Comparison of ENCODE assay signal across 9 mouse cellular contexts in genomic region chr9:68250011-68250410, GRCm38 (mm10).
"Had no signal": no experiment of that assay in that cellular context is flagged by ENCODE, and none has a peak within 500 bp of the region (broad histone marks: within the 10 kb centered on the region; RNA-seq: fewer than 3 reads in every experiment).

No protein-coding gene starts in this region.

- DNase-seq: liver, postnatal 0 days; lung, adult 2 months; lung, postnatal 14 days; lung, postnatal 36 days; right cerebral cortex, postnatal 25 days; spleen, adult 18-20 months; thymus, adult 18-20 months; thymus, postnatal 14 days; thymus, postnatal 36 days had no signal
